Mouse (Mus musculus): ENCODE data around the gene A3galt2. TPM values are rescaled to one million over a fixed set of nuclear protein-coding genes. Genes with fewer than 3 reads are reported as not detected.

Gene A3galt2
- total RNA-seq, 4 experiments from 2014 or later, result 0.09 to 0.11 TPM; not detected in 2

DNA sequence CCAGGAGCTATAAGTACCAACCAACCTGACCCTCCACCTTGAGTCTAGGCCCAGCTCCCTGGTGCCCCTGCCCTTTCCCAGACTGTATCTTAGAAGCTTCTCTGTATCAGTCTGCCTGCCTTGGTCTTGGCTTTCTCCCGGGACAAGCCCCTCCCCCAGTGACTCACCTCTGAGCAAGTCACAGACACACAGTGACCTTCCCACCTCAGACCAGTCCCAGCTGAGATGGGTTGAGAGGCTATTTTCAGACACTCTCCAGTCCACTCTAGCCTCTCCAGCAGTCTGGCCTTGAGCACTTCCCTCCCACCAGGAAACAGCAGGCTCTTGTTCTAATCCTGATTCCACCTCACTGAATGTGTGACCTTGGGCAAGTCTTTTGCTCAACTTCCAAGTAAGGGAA, 38.5 kb downstream of the A3galt2 start:
- no peak for DNase-seq (ENCODE audit: low spot score)

DNA sequence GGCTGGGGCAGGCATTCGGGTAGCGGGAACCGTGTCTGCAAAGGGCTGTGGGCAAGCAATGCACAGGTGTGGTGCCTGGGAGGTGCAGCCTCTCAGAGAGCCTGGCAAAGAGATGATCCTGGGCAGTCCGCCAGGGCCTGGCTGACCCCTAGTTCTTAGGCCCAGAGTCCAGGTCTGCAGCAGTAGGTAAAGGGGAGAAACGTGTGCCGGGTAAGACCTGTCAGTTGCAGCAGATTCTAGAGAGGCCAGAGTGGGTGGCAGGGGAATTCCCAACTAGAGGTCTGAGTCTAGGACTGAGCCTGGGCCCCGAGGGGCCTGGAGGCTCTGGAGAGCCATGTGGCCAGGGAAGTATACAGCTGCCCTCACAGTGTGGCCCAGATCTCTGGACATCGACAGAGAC, 39.0 kb downstream of the A3galt2 start:
- no peak for DNase-seq (ENCODE audit: low spot score)

DNA sequence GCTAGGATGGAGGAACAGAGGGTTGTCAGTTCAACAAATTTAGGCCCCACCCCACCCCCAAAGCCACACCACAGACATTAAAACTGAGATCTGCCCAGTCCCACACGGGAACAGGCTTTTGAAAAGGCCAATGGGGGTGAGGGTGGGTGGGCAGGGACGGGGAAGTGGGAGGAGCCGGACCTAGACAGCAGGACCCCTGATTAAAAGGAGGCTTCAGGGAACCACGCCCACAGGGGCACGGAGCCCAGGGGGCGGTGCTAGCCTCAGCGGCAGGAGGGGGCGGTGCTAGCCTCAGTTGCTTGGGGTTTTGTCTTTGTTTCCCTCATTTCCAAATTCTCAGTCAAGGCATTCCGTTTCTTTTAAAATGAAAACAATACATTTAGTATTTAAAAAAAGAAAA, 40.4 kb downstream of the A3galt2 start:
- DNase-seq (ENCODE audit: low spot score), result no peak

DNA sequence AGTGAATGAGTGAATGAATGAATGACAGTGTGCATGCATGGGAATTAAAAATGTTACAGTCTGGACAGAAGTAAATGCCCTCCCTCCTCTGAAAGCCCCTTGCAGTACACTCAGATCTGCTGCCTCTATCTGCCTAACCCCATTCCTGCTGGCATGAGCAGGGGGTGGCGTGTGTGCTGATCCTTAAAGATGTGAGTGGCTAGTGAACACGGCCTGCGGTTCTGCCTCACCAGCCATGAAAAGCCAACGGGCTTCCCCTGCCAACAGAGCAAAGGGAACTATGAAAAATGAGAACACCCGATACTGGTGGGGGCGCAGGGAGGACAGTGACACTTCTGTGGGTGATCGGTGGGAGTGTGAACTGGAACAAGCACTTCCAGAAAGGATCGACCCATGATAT, 41.6 kb downstream of the A3galt2 start:
- no peak for DNase-seq (ENCODE audit: low spot score)

DNA sequence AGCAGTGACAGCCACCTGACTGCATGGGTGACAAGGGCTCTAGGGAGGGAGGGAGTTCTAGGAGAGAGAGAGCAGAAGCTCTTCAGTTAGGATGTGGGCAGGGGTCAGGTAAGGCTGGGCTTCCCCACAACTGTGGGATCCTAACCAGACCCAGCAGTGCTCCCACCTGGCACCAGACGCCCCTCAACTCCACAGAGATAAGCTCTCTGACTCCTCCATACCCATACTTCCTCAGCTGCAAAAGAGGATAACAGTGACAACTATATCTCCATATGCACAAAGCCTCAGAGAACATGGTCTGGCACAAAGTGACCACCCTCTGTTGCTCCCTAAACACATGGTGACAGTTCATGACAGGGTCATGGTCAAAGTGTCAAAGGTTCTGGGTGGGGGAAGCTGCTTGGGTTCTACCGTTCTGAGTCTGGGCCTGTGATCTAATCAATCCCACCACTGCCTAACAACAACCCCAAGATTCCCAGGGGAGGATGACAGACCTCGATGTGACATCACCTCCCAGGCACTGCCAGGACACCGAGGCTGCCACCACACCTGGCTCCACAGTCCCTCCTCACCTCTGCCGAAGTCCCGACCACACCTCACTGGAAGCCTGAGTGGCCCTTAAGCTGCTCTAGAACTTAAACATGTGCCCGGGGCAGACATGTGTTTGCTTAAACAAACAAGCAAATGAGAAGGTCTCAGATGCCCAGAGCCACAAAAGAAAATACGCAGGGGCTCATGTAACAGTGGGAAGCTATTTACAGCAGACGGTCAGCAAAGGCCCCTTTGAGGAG, 46.7 kb downstream of the A3galt2 start:
- no peak for DNase-seq (ENCODE audit: low spot score)

DNA sequence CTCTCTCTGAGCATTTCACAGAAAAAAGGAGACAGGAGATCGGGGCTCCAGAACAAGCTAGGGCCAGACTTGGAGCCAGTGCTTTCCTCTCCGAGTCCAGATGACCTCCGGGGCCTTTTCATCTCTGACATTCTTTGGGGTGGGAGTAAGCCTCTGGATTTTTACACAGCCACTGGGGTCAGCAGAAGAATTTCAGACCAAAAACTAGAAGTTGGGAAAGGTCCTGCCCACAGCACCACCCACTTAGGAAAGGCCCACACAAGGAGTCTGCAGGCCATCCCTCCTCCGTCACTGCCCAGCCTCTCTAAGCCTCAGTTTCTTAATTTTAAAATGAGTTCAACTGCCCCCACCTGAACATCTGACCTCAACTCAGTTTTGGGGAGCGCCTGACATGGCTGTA, 48.4 kb downstream of the A3galt2 start:
- DNase-seq (ENCODE audit: low spot score), result no peak

DNA sequence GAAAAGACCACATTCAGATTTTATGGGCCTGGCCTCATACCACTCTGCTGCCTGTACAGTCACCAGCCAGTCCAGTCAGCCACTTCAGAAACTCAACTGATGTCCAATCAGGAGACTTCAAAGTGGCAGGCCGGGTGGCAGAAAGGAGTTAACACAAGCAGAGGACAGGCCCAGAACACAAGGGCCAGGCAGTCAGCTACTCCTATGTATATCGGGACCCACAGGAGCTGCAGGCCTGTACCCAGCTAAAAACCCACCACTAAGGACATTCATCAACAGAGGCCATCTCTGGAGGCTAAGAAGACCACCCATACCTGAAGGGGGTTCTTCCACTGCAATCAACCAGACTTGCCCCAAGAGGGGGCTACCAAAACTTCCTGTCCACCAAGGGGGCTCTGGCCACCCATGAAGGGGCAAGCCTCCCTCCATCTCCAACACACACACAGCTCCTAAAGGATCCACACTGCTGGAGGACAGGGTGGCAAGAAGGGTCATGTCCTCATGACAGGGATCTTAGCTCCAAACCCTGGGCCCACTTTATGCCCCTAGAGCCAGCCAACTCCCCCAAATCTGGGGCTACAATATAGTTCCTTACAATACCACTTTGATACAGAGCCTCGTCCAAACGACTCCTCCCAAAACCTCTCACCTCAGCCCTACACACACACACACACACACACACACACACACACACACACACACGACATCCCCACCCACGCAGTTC, 49.4 kb downstream of the A3galt2 start:
- no peak for DNase-seq (ENCODE audit: low spot score)

DNA sequence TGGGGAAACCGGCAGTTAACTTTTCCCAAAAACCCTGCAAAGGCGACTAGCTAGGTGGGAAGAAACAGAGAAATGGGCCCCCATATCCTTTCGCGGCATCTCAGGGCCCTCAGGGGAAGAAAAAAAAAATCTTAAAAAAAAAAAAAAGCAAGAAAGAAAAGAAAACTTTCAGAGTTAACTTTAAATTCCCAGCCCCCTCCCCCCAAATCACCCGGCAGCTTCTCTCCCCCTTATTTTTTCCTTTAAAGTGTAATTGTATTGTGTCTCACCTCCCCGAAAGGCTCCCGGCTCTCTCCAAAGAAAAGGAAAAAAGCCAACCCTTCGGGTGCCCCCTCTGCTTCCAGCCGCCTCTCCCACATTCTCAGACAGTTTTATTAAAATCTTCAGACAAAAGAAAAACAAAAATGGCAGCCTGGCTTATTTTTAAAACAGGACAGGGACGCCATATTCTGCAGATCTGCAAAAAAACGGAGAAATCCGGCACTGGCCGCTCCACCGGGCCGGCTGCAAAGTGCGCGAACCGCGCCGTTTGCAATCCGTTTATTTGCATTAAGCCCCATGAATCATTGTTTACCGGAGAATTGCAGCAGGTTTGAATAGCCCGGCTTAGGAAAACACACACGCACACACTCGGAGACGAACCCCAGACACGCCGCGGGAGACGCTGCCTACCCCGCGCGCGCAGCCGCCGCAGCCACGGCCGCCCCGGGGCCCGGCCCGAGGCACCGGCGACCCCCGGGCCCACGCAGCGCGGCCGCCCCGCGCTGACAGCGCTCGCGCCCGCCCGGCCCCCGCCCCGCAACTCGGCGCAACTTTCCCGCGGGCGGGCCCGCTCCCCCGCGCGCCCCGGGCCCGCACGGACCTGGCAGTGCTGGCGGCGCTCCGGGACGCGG, 50.2 kb downstream of the A3galt2 start:
- DNase-seq (ENCODE audit: low spot score), result peak; percentile 22

DNA sequence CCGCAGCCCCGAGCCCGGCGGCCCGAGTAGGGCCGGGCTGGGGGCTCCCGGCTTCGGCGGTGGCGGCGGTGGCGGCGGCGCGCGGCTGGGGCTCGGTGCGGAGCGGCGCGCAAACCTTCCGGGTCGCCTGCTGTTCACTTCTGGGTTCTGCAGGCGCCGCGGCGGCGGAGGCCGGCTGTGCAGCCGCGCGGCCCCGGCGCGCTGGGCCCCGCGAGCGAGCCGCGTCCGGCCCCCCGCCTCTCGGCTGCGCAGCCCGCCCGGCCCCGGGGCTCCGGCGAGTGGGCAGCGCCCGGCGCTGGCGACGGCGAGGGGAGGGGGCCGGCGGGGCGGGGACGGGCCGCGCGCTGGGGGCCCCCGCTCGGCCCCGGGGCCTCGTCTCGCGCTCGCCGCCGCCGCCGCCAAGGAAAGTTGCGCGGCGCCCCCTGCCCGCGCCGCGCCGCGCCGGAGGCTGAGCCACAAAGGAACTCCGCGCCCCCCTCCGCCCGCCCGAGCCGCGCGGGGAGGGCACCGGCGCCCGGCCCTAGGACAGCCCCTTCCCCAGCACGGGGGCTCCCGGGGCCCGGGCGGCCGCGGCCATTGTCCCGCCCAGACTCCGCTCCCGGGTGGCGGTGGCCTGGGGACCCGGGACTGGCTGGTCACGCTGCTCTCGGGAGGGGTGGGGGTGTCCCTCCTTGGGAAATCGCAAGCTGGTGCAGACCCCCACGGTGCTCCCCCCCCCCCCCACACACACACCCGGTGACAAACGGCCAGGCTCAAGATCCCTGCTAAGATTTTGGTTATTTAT, 51.1 kb downstream of the A3galt2 start, which contains the start of gene Zfp362:
TSS of gene Zfp362 (minus strand) at position 3 of the 784 bp plus-strand sequence.
- DNase-seq (ENCODE audit: low spot score), result no peak

DNA sequence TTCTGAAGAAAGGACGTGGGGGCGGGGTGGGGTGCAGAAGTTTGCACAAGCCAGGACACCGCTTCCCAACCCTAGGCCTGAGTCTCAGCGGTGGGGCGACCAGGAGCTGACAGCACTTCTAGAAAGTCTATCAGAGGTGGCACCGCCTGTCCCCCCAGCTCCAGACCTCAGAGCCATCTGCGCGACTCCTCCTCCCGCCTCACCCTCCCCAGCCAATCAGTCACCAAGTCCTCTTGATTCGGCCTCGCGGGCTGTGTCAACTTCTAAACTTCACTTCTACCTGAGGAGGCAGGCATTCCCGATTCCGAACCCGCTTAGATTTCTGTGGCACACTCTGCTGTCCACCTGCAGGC, 51.6 kb downstream of the A3galt2 start:
- DNase-seq (ENCODE audit: low spot score), result peak; percentile 55

DNA sequence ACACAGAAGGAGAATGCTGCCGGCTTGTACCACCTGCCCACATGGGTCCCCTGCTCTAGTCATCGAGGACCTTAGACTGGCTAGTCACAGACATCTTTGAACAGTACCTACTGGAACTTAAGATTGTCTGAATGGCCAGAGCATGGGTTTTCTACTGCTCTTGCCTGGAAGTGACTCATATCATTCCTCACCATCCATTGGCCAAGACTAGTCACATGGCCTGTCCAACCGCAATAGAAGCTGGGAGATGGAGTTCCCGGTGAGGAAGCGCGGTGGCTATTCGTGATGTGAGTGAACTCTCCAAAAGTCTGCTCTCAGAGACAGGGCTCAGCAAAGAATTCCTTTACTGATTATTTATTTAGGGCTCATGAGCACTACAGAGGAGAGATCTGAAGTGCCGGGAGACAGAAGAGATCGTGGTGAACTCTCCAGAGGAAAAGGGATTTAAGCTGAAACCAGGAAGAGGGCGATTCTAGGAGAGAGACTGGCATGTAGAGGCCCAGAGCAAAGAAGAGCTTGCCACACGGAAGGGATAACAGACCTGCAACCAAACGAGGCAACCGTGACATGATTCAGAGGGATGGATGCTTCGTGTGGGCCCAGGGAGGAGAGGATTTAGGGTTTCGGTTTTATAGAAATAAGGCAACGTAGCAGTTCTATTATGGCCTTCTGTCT, 56.4 kb downstream of the A3galt2 start:
- DNase-seq (ENCODE audit: low spot score), result peak; percentile 91

DNA sequence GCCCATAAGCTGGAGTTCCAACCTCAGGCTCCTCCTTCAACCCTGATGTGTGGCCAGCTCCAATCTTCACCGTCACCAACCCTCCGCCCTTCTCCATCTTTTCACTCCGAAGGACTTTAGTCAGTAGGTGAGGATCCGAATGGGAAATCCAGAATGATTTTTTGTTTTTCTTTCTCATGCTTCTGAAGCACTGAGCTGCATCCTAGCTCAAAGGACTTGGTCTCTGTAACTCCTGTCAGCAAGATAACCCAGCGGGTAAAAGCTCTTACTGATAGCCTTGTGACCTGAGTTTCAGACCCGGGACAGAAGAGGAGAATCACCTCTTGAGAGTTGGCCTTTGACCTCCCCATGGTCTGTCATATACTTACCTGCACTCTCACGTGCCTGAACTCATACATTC, 61.8 kb downstream of the A3galt2 start:
- no peak for DNase-seq (ENCODE audit: low spot score)

Other genes starting within 250 kb of the A3galt2 start
- gene Zscan20, start 145.3 kb upstream of the A3galt2 start, total RNA-seq (2022), result 1 to 10 TPM; 5.2 to 9.1 (median 7.8) TPM
- under 1 TPM in 2 of 4 experiments, not detected in 2; 0.28 to 0.29 TPM for gene Tlr12, start 136.7 kb upstream of the A3galt2 start, total RNA-seq (2022)
- 10 to 100 TPM; 26.8 to 38.7 (median 30.2) TPM for gene Phc2, start 100.7 kb upstream of the A3galt2 start, total RNA-seq (2022)
- gene Zfp362, start 50.7 kb downstream of the A3galt2 start, total RNA-seq (2022), result 10 to 100 TPM; 10.1 to 13.3 (median 12.3) TPM
- 1 to 10 TPM in 3 of 4 experiments, under 1 TPM in 1; 0.97 to 1.1 (median 1.0) TPM for gene Trim62, start 128.2 kb downstream of the A3galt2 start, total RNA-seq (2022)
- gene Azin2, start 207.1 kb downstream of the A3galt2 start, total RNA-seq (2022), result 1 to 10 TPM; 2.5 to 5.5 (median 3.2) TPM
- 10 to 100 TPM; 58.0 to 66.2 (median 62.3) TPM for gene Ak2, start 236.6 kb downstream of the A3galt2 start, total RNA-seq (2022)

Data from heart, adult 8-10 months (tissue).